Mouse (Mus musculus): ENCODE measurements around the gene Mpv17.
A peak's percentile ranks its signal among the peaks of the same experiment; 100 is the strongest.

Gene Mpv17

GRCm38 (mm10) chr5:31110781-31111180 is 43.3 kb downstream of the Mpv17 start:
- peak in 1 of 2 experiments; percentile 15 for DNase-seq (ENCODE audit: low read depth in 2 of 2, low spot score in 2 of 2)

- DNase-seq (ENCODE audit: low read depth in 2 of 2, low spot score in 2 of 2), result no peak
Observed at GRCm38 (mm10) chr5:31108000-31108490, 46.0 kb downstream of the Mpv17 start, which contains the start of gene Slc30a3. Gene Slc30a3 (minus strand): TSS chr5:31108237.

GRCm38 (mm10) chr5:31105814-31106335 is 48.2 kb downstream of the Mpv17 start, which contains the start of gene Dnajc5g:
Gene Dnajc5g (plus strand): TSS chr5:31106285.
- no peak for DNase-seq (ENCODE audit: low read depth in 2 of 2, low spot score in 2 of 2)

- DNase-seq (ENCODE audit: low read depth in 2 of 2, low spot score in 2 of 2), result no peak
Observed at GRCm38 (mm10) chr5:31095711-31096480, 58.2 kb downstream of the Mpv17 start.

- peak; percentile 47 to 57 for DNase-seq (ENCODE audit: low read depth in 2 of 2, low spot score in 2 of 2)
Observed at GRCm38 (mm10) chr5:31094799-31095691, 59.0 kb downstream of the Mpv17 start.

- DNase-seq (ENCODE audit: low read depth in 2 of 2, low spot score in 2 of 2), result peak in 1 of 2 experiments; percentile 4
Observed at GRCm38 (mm10) chr5:31094100-31094798, 59.8 kb downstream of the Mpv17 start.

- DNase-seq (ENCODE audit: low read depth in 2 of 2, low spot score in 2 of 2), result peak in 1 of 2 experiments; percentile 12
Observed at GRCm38 (mm10) chr5:31093151-31094041, 60.7 kb downstream of the Mpv17 start.

GRCm38 (mm10) chr5:31092231-31092975 is 61.6 kb downstream of the Mpv17 start:
- no peak for DNase-seq (ENCODE audit: low read depth in 2 of 2, low spot score in 2 of 2)
